ENCODE assay signal across 18 mouse cellular contexts in genomic region chr14:61415311-61415710, GRCm38 (mm10). TPM values are rescaled to one million over a fixed set of nuclear protein-coding genes. Genes with fewer than 3 reads are reported as not detected.
A peak's percentile ranks its signal among the peaks of the same experiment; 100 is the strongest.
DNase-seq lines count a peak whose midpoint lies in the region; TF ChIP-seq lines count a peak whose summit lies in the region.
"Had no signal": no experiment of that assay in that cellular context is flagged by ENCODE, and none has a peak within 500 bp of the region (broad histone marks: within the 10 kb centered on the region; RNA-seq: fewer than 3 reads in every experiment).

No protein-coding gene starts in this region.

- TF ChIP-seq CTCF in cerebellum, adult 2 months (IDR thresholded peaks at IDR 0.05; ENCODE audit: borderline replicate concordance, insufficient read depth, low read depth, low read length): no peak

- H3K27me3 ChIP-seq in cerebellum, adult 2 months (ENCODE audit: control insufficient read depth, insufficient read depth, low read length): no peaks in the 10 kb centered on the region
- H3K27me3 ChIP-seq: embryonic facial prominence, embryonic 15.5 days; forebrain, embryonic 12.5 days; heart, embryonic 13.5 days; hindbrain, embryonic 15.5 days; kidney, embryonic 15.5 days; Patski had no signal

- 30% methylated on average over 5 of the region's 5 CpGs for WGBS in cerebellum, adult 2 months

- peaks cover 2% of the 10 kb centered on the region; the same call in 1 of the 2 replicates for H3K4me1 ChIP-seq in cerebellum, adult 2 months (ENCODE audit: control insufficient read depth, insufficient read depth, low read length)

- TF ChIP-seq POLR2A in cerebellum, adult 2 months (IDR thresholded peaks at IDR 0.05; ENCODE audit: borderline replicate concordance, insufficient read depth, low read length): no peak

- peak; percentile 13 for DNase-seq in adrenal gland, postnatal 10 days
- no peak for DNase-seq in adrenal gland, adult 8-10 months
- peak; percentile 31 to 55 for DNase-seq in cerebellum, adult 2 months
- DNase-seq in cerebellum, postnatal 4 days (ENCODE audit: low spot score in 2 of 2): no peak
- peak; percentile 20 to 42 for DNase-seq in cerebellum, postnatal 14 days
- DNase-seq in left cerebral cortex, adult 18-20 months (ENCODE audit: low spot score in 2 of 2): no peak
- no peak for DNase-seq in heart, adult 18-20 months
- no peak for DNase-seq in gastrocnemius, postnatal 25 days
- DNase-seq: embryo, embryonic 11 days; gastrocnemius, postnatal 10 days; heart, postnatal 36 days; kidney, adult 2 months had no signal

- no peak overlapping the region for H3K27ac ChIP-seq in cerebellum, adult 2 months (ENCODE audit: insufficient read depth, low read length)
- H3K27ac ChIP-seq: embryonic facial prominence, embryonic 15.5 days; forebrain, embryonic 12.5 days; heart, embryonic 13.5 days; hindbrain, embryonic 15.5 days; kidney, embryonic 15.5 days had no signal

- H3K4me3 ChIP-seq in cerebellum, adult 2 months (replicated peaks; ENCODE audit: insufficient read depth, low read depth, low read length): no peak overlapping the region
- H3K4me3 ChIP-seq: embryonic facial prominence, embryonic 15.5 days; forebrain, embryonic 12.5 days; heart, embryonic 13.5 days; hindbrain, embryonic 15.5 days; kidney, embryonic 15.5 days had no signal

RNA-seq across cellular contexts. Expression of gene Kpna3, which starts 24.4 kb away (rescaled TPM):
- total RNA-seq in adrenal gland, postnatal 10 days (2021): 10 to 100 TPM; 28.8 to 34.1 TPM
- total RNA-seq in adrenal gland, adult 8-10 months (2022): 10 to 100 TPM; 24.1 to 35.9 (median 31.4) TPM
- polyA plus RNA-seq in cerebellum, adult 2 months (2012; rRNA removed): 37.7 and 38.9 TPM in 2 replicates
- 10 to 100 TPM; 71.2 to 75.3 TPM for total RNA-seq in left cerebral cortex, adult 18-20 months (2021)
- 10 to 100 TPM; 56.1 to 59.5 TPM for total RNA-seq in heart, adult 18-20 months (2021)
- total RNA-seq in gastrocnemius, postnatal 25 days (2021): 10 to 100 TPM; 89.3 to 89.8 TPM

RNA-seq across cellular contexts. Expression of gene Ebpl, which starts 55.1 kb away (rescaled TPM):
- 1 to 10 TPM; 6.6 to 7.1 TPM for total RNA-seq in adrenal gland, postnatal 10 days (2021)
- total RNA-seq in adrenal gland, adult 8-10 months (2022): 1 to 10 TPM; 5.2 to 6.9 (median 6.1) TPM
- polyA plus RNA-seq in cerebellum, adult 2 months (2012; rRNA removed): 5.1 and 5.5 TPM in 2 replicates
- total RNA-seq in left cerebral cortex, adult 18-20 months (2021): 1 to 10 TPM; 3.9 to 4.4 TPM
- total RNA-seq in heart, adult 18-20 months (2021): 1 to 10 TPM; 1.1 to 1.7 TPM
- 1 to 10 TPM in 1 of 2 experiments, under 1 TPM in 1; 0.84 to 1.4 TPM for total RNA-seq in gastrocnemius, postnatal 25 days (2021)

Comparison
In these comparisons a context has a peak if more than half of its experiments do, and no peak if none do; other contexts are left out.
1. DNase-seq: peak in adrenal gland, postnatal 10 days (single experiment), cerebellum, adult 2 months (2 of 2) and cerebellum, postnatal 14 days (2 of 2); none in adrenal gland, adult 8-10 months (single experiment), cerebellum, postnatal 4 days (0 of 2), left cerebral cortex, adult 18-20 months (0 of 2), heart, adult 18-20 months (0 of 2) and gastrocnemius, postnatal 25 days (single experiment).